In the genomic region with DNA sequence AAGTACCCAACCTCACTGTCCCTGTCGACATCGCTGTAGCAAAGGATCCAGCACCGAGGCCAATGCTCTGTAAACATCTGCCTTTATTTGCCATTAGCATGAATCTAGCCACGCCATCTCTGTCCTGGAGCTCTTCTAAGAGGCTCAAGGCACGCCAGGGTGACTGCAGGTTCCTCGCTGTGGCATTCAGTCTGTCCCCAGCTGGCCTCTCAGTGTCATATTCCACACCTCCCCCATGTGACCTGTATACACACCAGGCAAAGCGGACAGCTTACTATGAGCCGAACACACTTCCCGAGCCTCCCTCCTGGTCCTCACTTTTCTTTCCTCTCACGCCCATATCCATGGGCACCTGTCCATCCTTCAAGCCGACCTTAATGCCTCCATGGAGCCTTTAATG, we compare ENCODE assay signal across 22 mouse cellular contexts.
"Had no signal": no experiment of that assay in that cellular context is flagged by ENCODE, and none has a peak within 500 bp of the region (broad histone marks: within the 10 kb centered on the region; RNA-seq: fewer than 3 reads in every experiment).

No protein-coding gene starts in this region.

- H3K27ac ChIP-seq: kidney, embryonic 15.5 days; layer of hippocampus, adult 2 months; limb, embryonic 10.5 days; limb, embryonic 13.5 days; liver, embryonic 12.5 days; liver, embryonic 15.5 days; lung, embryonic 15.5 days; stomach, embryonic 15.5 days had no signal

- H3K36me3 ChIP-seq: stomach, embryonic 15.5 days had no signal

- ATAC-seq: liver, embryonic 12.5 days had no signal

- H3K4me3 ChIP-seq: kidney, embryonic 15.5 days; layer of hippocampus, adult 2 months; limb, embryonic 10.5 days; limb, embryonic 13.5 days; liver, embryonic 12.5 days; liver, embryonic 15.5 days; lung, embryonic 15.5 days; stomach, embryonic 15.5 days had no signal

- H3K27me3 ChIP-seq: kidney, embryonic 15.5 days; limb, embryonic 13.5 days; liver, embryonic 12.5 days; liver, embryonic 15.5 days; lung, embryonic 15.5 days; stomach, embryonic 15.5 days had no signal

- H3K9me3 ChIP-seq: kidney, embryonic 15.5 days; limb, embryonic 10.5 days; liver, embryonic 12.5 days; liver, embryonic 15.5 days; lung, embryonic 15.5 days; stomach, embryonic 15.5 days had no signal

- H3K9ac ChIP-seq: kidney, embryonic 15.5 days; limb, embryonic 13.5 days; liver, embryonic 12.5 days; liver, embryonic 15.5 days; lung, embryonic 15.5 days; stomach, embryonic 15.5 days had no signal

- DNase-seq: kidney, adult 8-10 months; kidney, postnatal 14 days; layer of hippocampus, adult 9-11 months; liver; lung, adult 18-20 months; lung, postnatal 10 days; lung, postnatal 4 days; midbrain, embryonic 14.5 days; right cerebral cortex, adult 18-20 months; right cerebral cortex, postnatal 14 days; right cerebral cortex, postnatal 4 days; spleen, adult 18-20 months; thymus, postnatal 25 days had no signal

- H3K4me2 ChIP-seq: kidney, embryonic 15.5 days; limb, embryonic 13.5 days; liver, embryonic 12.5 days; liver, embryonic 15.5 days; lung, embryonic 15.5 days; midbrain, embryonic 11.5 days; stomach, embryonic 15.5 days had no signal
